Mouse (Mus musculus): ENCODE measurements around the gene Smyd2.

GRCm38 (mm10) chr1:189917126-189917500 is 5.0 kb downstream of the Smyd2 start:
- no peak for TF ChIP-seq CTCF (IDR thresholded peaks at IDR 0.05; ENCODE audit: low read depth, low read length)
- TF ChIP-seq POLR2A (IDR thresholded peaks at IDR 0.05; ENCODE audit: extremely low read depth, insufficient read depth, low read length) = no peak

Measured in liver, adult 2 months (tissue).